Mouse (Mus musculus): ENCODE measurements around the gene Bsg. TPM values are rescaled to one million over a fixed set of nuclear protein-coding genes. Genes with fewer than 3 reads are reported as not detected.
"Not testable (repeated sequence)": the region's sequence is repeated elsewhere in the genome, so short reads cannot be mapped to it uniquely, and the experiment has no call there.

Bsg gene
- polyA plus RNA-seq, 1 experiment = 1,268 TPM

DNA sequence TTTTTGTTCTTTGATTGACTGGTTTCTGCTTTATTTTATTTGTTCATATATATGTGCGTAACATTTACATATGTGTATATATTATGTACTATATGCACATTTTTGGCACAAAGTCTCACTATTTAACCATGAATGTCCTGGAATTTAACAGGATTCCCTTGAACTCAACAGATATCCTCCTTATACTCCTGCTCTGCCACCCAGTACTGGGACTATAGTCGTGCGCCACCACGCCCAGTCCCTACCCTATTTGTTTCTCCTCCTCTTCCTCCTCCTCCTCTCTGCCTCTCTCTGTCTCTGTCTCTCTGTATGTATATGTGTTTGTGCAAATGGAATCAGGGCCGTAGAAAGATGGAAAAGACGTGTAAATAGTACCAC is 42.5 kb downstream of the Bsg start:
- peaks cover 6% of the 10 kb centered on the region for H3K27me3 ChIP-seq (ENCODE audit: control insufficient read depth, insufficient read depth, insufficient read length)
- no peak for TF ChIP-seq MYOD1 (IDR thresholded peaks at IDR 0.05; ENCODE audit: control insufficient read depth in 1 of 3, insufficient read length in 2 of 3, low read depth in 2 of 3)
- no peak for TF ChIP-seq CEBPB (IDR thresholded peaks at IDR 0.05; ENCODE audit: insufficient read depth, poor library complexity, severe bottlenecking)
- no peak for TF ChIP-seq POLR2A (IDR thresholded peaks at IDR 0.05; ENCODE audit: insufficient read length, low read depth)
- H3K4me2 ChIP-seq (ENCODE audit: low read depth) = peak overlapping the region; percentile 76
- H3ac ChIP-seq (ENCODE audit: control insufficient read depth, insufficient read length) = no peak overlapping the region
- H3K4me3 ChIP-seq = peak overlapping the region; percentile 52
- no peaks in the 10 kb centered on the region for H3K36me3 ChIP-seq (ENCODE audit: control insufficient read depth, insufficient read depth)
- H3K79me2 ChIP-seq (ENCODE audit: control insufficient read depth, insufficient read depth) = peaks cover 10% of the 10 kb centered on the region

DNA sequence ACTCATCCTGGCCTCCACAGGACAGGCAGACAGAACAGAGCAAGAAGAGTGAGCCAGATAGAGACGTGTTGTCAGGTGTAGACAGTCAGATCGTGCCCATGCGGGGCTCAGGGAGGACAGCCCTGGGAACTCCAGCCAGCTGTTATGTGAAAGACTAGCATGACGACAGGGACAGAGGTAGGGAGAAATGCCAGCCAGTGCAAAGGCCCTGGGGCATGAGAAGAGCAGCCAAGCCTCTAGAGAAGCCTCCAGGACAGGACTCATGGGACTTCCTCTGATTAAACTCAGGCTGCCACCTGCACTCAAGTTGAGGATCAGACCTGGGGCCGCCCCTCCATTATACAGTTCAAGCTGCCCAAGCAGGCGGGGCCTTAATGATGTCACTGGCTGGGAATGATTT is 44.2 kb downstream of the Bsg start:
- Histone ChIP-seq H3K79me2 (ENCODE audit: control insufficient read depth, insufficient read depth) (peaks cover 10% of the 10 kb centered on the region), H3K36me3 (ENCODE audit: control insufficient read depth, insufficient read depth) (no peaks in the 10 kb centered on the region), H3ac (ENCODE audit: control insufficient read depth, insufficient read length) (no peak overlapping the region), H3K27me3 (ENCODE audit: control insufficient read depth, insufficient read depth, insufficient read length) (peaks cover 6% of the 10 kb centered on the region), H3K4me2 (ENCODE audit: low read depth) (no peak overlapping the region), H3K4me3 (no peak overlapping the region)
- TF ChIP-seq SRF (IDR thresholded peaks at IDR 0.05; ENCODE audit: control insufficient read depth, insufficient read length, low read depth) (no peak), MAX (IDR thresholded peaks at IDR 0.05; ENCODE audit: low read depth) (no peak), MYOG (IDR thresholded peaks at IDR 0.05; ENCODE audit: control insufficient read depth in 1 of 3, insufficient read depth in 1 of 3, insufficient read length in 2 of 3, low read depth in 2 of 3) (no peak), REST (IDR thresholded peaks at IDR 0.05; ENCODE audit: insufficient read depth, insufficient read length) (no peak), TCF12 (IDR thresholded peaks at IDR 0.05; ENCODE audit: insufficient read depth, poor library complexity, severe bottlenecking) (no peak), MYOD1 (IDR thresholded peaks at IDR 0.05; ENCODE audit: control insufficient read depth in 1 of 3, insufficient read length in 2 of 3, low read depth in 2 of 3) (no peak), E2F4 (IDR thresholded peaks at IDR 0.05; ENCODE audit: insufficient read depth) (no peak), CEBPB (IDR thresholded peaks at IDR 0.05; ENCODE audit: insufficient read depth, poor library complexity, severe bottlenecking) (no peak), TCF3 (IDR thresholded peaks at IDR 0.05; ENCODE audit: insufficient read length, low read depth) (no peak), POLR2A (IDR thresholded peaks at IDR 0.05; ENCODE audit: insufficient read length, low read depth) (no peak)

DNA sequence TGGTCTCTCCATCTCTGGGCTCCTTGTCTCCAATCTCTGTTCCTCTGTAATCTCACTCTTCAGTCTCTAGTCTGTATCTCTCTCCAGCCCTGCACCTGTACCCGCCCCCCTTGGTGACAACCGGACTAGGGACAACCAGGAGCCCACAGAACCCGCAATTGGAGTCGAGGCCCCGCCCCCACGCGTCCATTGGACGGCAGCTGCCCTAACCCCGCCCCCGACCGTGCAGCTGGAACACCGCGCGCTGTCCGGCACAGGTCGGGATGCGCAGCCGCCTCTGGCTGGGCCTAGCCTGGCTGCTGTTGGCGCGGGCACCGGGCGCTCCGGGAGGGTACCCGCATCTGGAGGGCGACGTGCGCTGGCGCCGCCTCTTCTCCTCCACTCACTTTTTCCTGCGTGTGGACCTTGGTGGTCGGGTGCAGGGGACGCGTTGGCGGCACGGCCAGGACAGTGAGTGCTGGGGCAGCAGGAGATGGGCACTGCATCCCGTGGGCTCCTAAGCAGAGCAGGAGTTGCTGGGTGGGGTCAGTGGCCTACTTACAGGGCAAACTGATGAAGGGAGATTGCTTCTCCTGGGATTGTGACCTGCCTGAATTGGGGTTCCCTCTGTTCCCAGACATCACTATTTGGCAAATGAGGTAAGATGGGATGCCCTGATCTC is 50.7 kb downstream of the Bsg start, which contains the start of gene Fgf22:
Fgf22 (plus strand) TSS at position 221 of the 661 bp plus-strand sequence.
- TF ChIP-seq POLR2A (IDR thresholded peaks at IDR 0.05; ENCODE audit: insufficient read length, low read depth) (no peak), SRF (IDR thresholded peaks at IDR 0.05; ENCODE audit: control insufficient read depth, insufficient read length, low read depth) (no peak), TCF12 (IDR thresholded peaks at IDR 0.05; ENCODE audit: insufficient read depth, poor library complexity, severe bottlenecking) (no peak), MYOG (IDR thresholded peaks at IDR 0.05; ENCODE audit: control insufficient read depth in 1 of 3, insufficient read depth in 1 of 3, insufficient read length in 2 of 3, low read depth in 2 of 3) (no peak), POLR2AphosphoS2 (IDR thresholded peaks at IDR 0.05; ENCODE audit: insufficient read length, low read depth) (no peak), CEBPB (IDR thresholded peaks at IDR 0.05; ENCODE audit: insufficient read depth, poor library complexity, severe bottlenecking) (no peak)
- Histone ChIP-seq H3K4me2 (ENCODE audit: low read depth) (no peak within 1 kb of the TSS), H3K27me3 (ENCODE audit: control insufficient read depth, insufficient read depth, insufficient read length) (peaks cover 6% of the 10 kb centered on the region), H3K36me3 (ENCODE audit: control insufficient read depth, insufficient read depth) (peaks cover 15% of the 10 kb centered on the region), H3ac (ENCODE audit: control insufficient read depth, insufficient read length) (no peak within 1 kb of the TSS), H3K4me3 (no peak within 1 kb of the TSS), H3K79me2 (ENCODE audit: control insufficient read depth, insufficient read depth) (no peaks in the 10 kb centered on the region)

DNA sequence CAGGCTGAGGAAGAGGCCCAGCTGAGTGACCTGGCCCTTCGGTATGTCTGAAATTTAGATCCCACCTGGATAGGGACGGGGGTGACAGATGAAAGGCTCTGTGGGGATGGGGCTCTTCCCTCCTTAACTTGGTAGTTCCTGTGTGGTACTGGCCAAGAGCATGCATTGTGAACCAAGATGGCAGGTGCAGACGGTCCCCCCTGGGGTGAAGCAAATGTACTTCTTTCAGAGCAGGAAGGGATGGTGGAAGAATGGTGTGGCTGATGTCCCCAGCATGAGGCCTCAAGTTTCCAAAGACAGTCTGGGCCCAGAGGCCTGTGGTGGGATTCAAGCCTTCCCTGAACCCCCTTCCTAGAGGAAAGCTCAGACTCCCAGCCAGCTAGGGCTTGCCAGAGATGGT is 51.6 kb downstream of the Bsg start:
- Histone ChIP-seq H3K79me2 (ENCODE audit: control insufficient read depth, insufficient read depth) (no peaks in the 10 kb centered on the region), H3K4me2 (ENCODE audit: low read depth) (no peak overlapping the region), H3ac (ENCODE audit: control insufficient read depth, insufficient read length) (no peak overlapping the region), H3K36me3 (ENCODE audit: control insufficient read depth, insufficient read depth) (peaks cover 17% of the 10 kb centered on the region), H3K4me3 (no peak overlapping the region), H3K27me3 (ENCODE audit: control insufficient read depth, insufficient read depth, insufficient read length) (peaks cover 6% of the 10 kb centered on the region)
- TF ChIP-seq SRF (IDR thresholded peaks at IDR 0.05; ENCODE audit: control insufficient read depth, insufficient read length, low read depth) (no peak), USF1 (IDR thresholded peaks at IDR 0.05; ENCODE audit: low read depth) (no peak), E2F4 (IDR thresholded peaks at IDR 0.05; ENCODE audit: insufficient read depth) (no peak), POLR2AphosphoS2 (IDR thresholded peaks at IDR 0.05; ENCODE audit: insufficient read length, low read depth) (no peak), TCF3 (IDR thresholded peaks at IDR 0.05; ENCODE audit: insufficient read length, low read depth) (no peak), CEBPB (IDR thresholded peaks at IDR 0.05; ENCODE audit: insufficient read depth, poor library complexity, severe bottlenecking) (no peak), MYOD1 (IDR thresholded peaks at IDR 0.05; ENCODE audit: control insufficient read depth in 1 of 3, insufficient read length in 2 of 3, low read depth in 2 of 3) (no peak), REST (IDR thresholded peaks at IDR 0.05; ENCODE audit: insufficient read depth, insufficient read length) (no peak), MAX (IDR thresholded peaks at IDR 0.05; ENCODE audit: low read depth) (no peak), POLR2A (IDR thresholded peaks at IDR 0.05; ENCODE audit: insufficient read length, low read depth) (no peak)

DNA sequence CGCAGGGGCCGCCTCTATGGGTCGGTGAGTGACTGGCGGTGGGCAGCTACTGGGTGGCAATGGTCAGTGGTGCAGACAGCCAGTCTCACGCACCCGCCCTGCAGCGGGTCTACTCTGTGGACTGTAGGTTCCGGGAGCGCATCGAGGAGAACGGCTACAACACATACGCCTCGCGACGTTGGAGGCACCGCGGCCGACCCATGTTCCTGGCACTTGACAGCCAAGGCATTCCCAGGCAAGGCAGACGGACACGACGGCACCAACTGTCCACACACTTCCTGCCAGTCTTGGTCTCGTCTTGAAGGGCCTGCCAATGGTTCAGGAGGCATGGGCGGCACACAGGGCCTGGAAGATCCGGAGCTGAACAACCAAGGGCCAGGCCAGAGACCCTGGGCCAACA is 52.4 kb downstream of the Bsg start:
- Histone ChIP-seq H3K4me3 (no peak overlapping the region), H3K27me3 (ENCODE audit: control insufficient read depth, insufficient read depth, insufficient read length) (peaks cover 1% of the 10 kb centered on the region), H3K79me2 (ENCODE audit: control insufficient read depth, insufficient read depth) (no peaks in the 10 kb centered on the region), H3K4me2 (ENCODE audit: low read depth) (no peak overlapping the region), H3K36me3 (ENCODE audit: control insufficient read depth, insufficient read depth) (peaks cover 20% of the 10 kb centered on the region), H3ac (ENCODE audit: control insufficient read depth, insufficient read length) (no peak overlapping the region)
- TF ChIP-seq MYOD1 (IDR thresholded peaks at IDR 0.05; ENCODE audit: control insufficient read depth in 1 of 3, insufficient read length in 2 of 3, low read depth in 2 of 3) (no peak), CEBPB (IDR thresholded peaks at IDR 0.05; ENCODE audit: insufficient read depth, poor library complexity, severe bottlenecking) (no peak), E2F4 (IDR thresholded peaks at IDR 0.05; ENCODE audit: insufficient read depth) (no peak), POLR2A (IDR thresholded peaks at IDR 0.05; ENCODE audit: insufficient read length, low read depth) (no peak), USF1 (IDR thresholded peaks at IDR 0.05; ENCODE audit: low read depth) (no peak), POLR2AphosphoS2 (IDR thresholded peaks at IDR 0.05; ENCODE audit: insufficient read length, low read depth) (peak; percentile 58), REST (IDR thresholded peaks at IDR 0.05; ENCODE audit: insufficient read depth, insufficient read length) (no peak), MAX (IDR thresholded peaks at IDR 0.05; ENCODE audit: low read depth) (no peak)

DNA sequence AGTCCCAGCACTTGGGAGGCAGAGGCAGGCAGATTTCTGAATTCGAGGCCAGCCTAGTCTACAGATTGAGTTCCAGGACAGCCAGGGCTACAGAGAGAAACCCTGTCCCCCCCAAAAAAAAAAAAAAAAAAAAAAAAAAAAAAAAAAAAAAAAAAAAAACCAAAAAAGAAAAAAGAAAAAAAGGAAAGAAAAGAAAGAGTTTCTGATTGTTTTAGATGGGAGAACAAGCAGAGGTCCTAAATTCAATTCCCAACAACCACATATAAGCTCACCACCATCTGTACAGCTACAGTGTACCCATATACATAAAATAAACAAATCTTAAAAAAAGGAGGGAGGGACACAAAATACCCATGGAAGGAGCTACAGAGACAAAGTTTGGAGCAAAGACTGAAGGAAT is 55.4 kb downstream of the Bsg start:
- not testable (repeated sequence) for H3K4me2 ChIP-seq (ENCODE audit: low read depth); H3ac ChIP-seq (ENCODE audit: control insufficient read depth, insufficient read length); H3K27me3 ChIP-seq (ENCODE audit: control insufficient read depth, insufficient read depth, insufficient read length); H3K4me3 ChIP-seq
- Histone ChIP-seq H3K36me3 (ENCODE audit: control insufficient read depth, insufficient read depth) (peaks cover 20% of the 10 kb centered on the region), H3K79me2 (ENCODE audit: control insufficient read depth, insufficient read depth) (peaks cover 26% of the 10 kb centered on the region)
